Mouse (Mus musculus) kidney, embryonic 16.5 days (tissue): ENCODE measurements around the gene Ap2a1. TPM values are rescaled to one million over a fixed set of nuclear protein-coding genes. Genes with fewer than 3 reads are reported as not detected.

ENCODE experiments used
- ATAC-seq: fragments of 200-750 bp; cut with Nextera tagmentation; 2 replicates; pipeline ENCODE4 v1.8.0; 2017; ENCODE audit warnings: moderate TSS enrichment; ENCODE audit not compliant: low FRiP score, low TSS enrichment
- H3K27ac ChIP-seq: fragments of 300-500 bp; sonication (generic); 2 replicates; pipeline ENCODE4 v1.5.1; 2014; ENCODE audit warnings: low read length
- H3K27me3 ChIP-seq: fragments of 300-500 bp; sonication (generic); 2 replicates; pipeline ENCODE4 v1.6.1; 2014; ENCODE audit warnings: low read length, control low read depth, mixed read lengths; ENCODE audit not compliant: insufficient read depth
- H3K36me3 ChIP-seq: fragments of 300-500 bp; sonication (generic); 2 replicates; pipeline ENCODE4 v1.6.1; 2014; ENCODE audit warnings: low read length, control low read depth, mixed read lengths; ENCODE audit not compliant: insufficient read depth
- H3K4me1 ChIP-seq: fragments of 300-500 bp; sonication (generic); 2 replicates; pipeline ENCODE4 v1.6.1; 2014; ENCODE audit warnings: low read length, control low read depth, mixed read lengths; ENCODE audit not compliant: insufficient read depth
- H3K4me2 ChIP-seq: fragments of 300-500 bp; sonication (generic); replicated peaks from 2 replicates; pipeline ENCODE4 v1.6.1; 2014; ENCODE audit warnings: low read depth, low read length
- H3K4me3 ChIP-seq: fragments of 300-500 bp; sonication (generic); 2 replicates; pipeline ENCODE4 v1.5.1; 2014; ENCODE audit warnings: mild to moderate bottlenecking, low read length
- H3K9ac ChIP-seq: fragments of 300-500 bp; sonication (generic); replicated peaks from 2 replicates; pipeline ENCODE4 v1.6.1; 2014; ENCODE audit warnings: low read length
- H3K9me3 ChIP-seq: fragments of 300-500 bp; sonication (generic); 2 replicates; pipeline ENCODE4 v1.6.1; 2016; ENCODE audit warnings: low read length, control low read depth
- WGBS: fragments of 180-500 bp; shearing (Covaris S2); extraction: QIAGEN DNeasy Blood & Tissue Kit; methylation state at CpG from one replicate; pipeline ENCODE4 v1.1.7; 2014; 5-methylcytosine and 5-hydroxymethylcytosine counted together
- polyA plus RNA-seq: library from polyadenylated mRNA; unstranded; fragments of >200 nt; fragmentation: Nextera tagmentation; extraction: Ambion mirVana; gene quantifications from 2 replicates; pipeline ENCODE4 v1.2.1, GENCODE M21; 2015

Gene Ap2a1
- polyA plus RNA-seq, 1 experiment from 2014 or later, result 72.9 TPM

- Histone ChIP-seq H3K27ac (peak within 1 kb of the TSS; percentile 100), H3K4me1 (peaks cover 41% of the 10 kb centered on the region)
- ATAC-seq, result peak; percentile 94
These were observed 59.4 kb downstream of the Ap2a1 start, which contains the start of gene Ptov1 for GRCm38 (mm10) chr7:44869697-44870528. Gene Ptov1, minus strand, starts transcription at chr7:44869788.

GRCm38 (mm10) chr7:44868919-44869696, 60.2 kb downstream of the Ap2a1 start:
- no peaks in the 10 kb centered on the region for H3K27me3 ChIP-seq
- H3K4me1 ChIP-seq, result peaks cover 47% of the 10 kb centered on the region
- WGBS, result under 1% methylated on average over 68 of the region's 108 CpGs
- peak overlapping the region; percentile 100 for H3K9ac ChIP-seq
- H3K9me3 ChIP-seq, result no peaks in the 10 kb centered on the region
- H3K4me3 ChIP-seq, result peak overlapping the region; percentile 71
- H3K4me2 ChIP-seq, result peak overlapping the region; percentile 91
- peak; percentile 69 for ATAC-seq
- H3K36me3 ChIP-seq, result peaks cover 13% of the 10 kb centered on the region
- peak overlapping the region; percentile 100 for H3K27ac ChIP-seq

More at GRCm38 (mm10) chr7:44869697-44870528, 59.4 kb downstream of the Ap2a1 start, which contains the start of gene Ptov1:
- peak within 1 kb of the TSS; percentile 91 for H3K4me2 ChIP-seq
- no peaks in the 10 kb centered on the region for H3K27me3 ChIP-seq
- H3K9ac ChIP-seq, result peak within 1 kb of the TSS; percentile 100
- 5% methylated on average over 29 of the region's 29 CpGs for WGBS
- peak within 1 kb of the TSS; percentile 71 for H3K4me3 ChIP-seq
- peaks cover 5% of the 10 kb centered on the region; the same call in 1 of the 2 replicates for H3K36me3 ChIP-seq
- no peaks in the 10 kb centered on the region for H3K9me3 ChIP-seq

GRCm38 (mm10) chr7:44868465-44868864, 60.8 kb downstream of the Ap2a1 start:
- Histone ChIP-seq H3K9me3 (no peaks in the 10 kb centered on the region), H3K4me3 (peak overlapping the region; percentile 71), H3K4me1 (peaks cover 47% of the 10 kb centered on the region), H3K27me3 (no peaks in the 10 kb centered on the region), H3K27ac (peak overlapping the region; percentile 100), H3K4me2 (peak overlapping the region; percentile 91), H3K9ac (peak overlapping the region; percentile 100), H3K36me3 (peaks cover 19% of the 10 kb centered on the region)
- WGBS, result 5% methylated on average over 16 of the region's 16 CpGs
- ATAC-seq, result no peak

- WGBS, result 23% methylated on average over 9 of the region's 9 CpGs
- ATAC-seq, result no peak
These were observed 61.5 kb downstream of the Ap2a1 start for GRCm38 (mm10) chr7:44867802-44868201.

GRCm38 (mm10) chr7:44867010-44867702, 62.1 kb downstream of the Ap2a1 start:
- Histone ChIP-seq H3K9me3 (no peaks in the 10 kb centered on the region), H3K27me3 (no peaks in the 10 kb centered on the region), H3K4me3 (peak overlapping the region; percentile 71), H3K4me2 (peak overlapping the region; percentile 91), H3K9ac (peak overlapping the region; percentile 100), H3K36me3 (peaks cover 33% of the 10 kb centered on the region), H3K27ac (peak overlapping the region; percentile 46), H3K4me1 (peaks cover 47% of the 10 kb centered on the region)
- 25% methylated on average over 19 of the region's 19 CpGs for WGBS
- no peak for ATAC-seq

More at GRCm38 (mm10) chr7:44867802-44868201, 61.5 kb downstream of the Ap2a1 start:
- Histone ChIP-seq H3K36me3 (peaks cover 26% of the 10 kb centered on the region), H3K27ac (peak overlapping the region; percentile 100; the same call in 1 of the 2 replicates), H3K9me3 (no peaks in the 10 kb centered on the region), H3K4me1 (peaks cover 47% of the 10 kb centered on the region), H3K4me2 (peak overlapping the region; percentile 91), H3K27me3 (no peaks in the 10 kb centered on the region), H3K4me3 (peak overlapping the region; percentile 71), H3K9ac (peak overlapping the region; percentile 100)

- Histone ChIP-seq H3K4me3 (peak overlapping the region; percentile 71; the same call in 1 of the 2 replicates), H3K4me1 (peaks cover 47% of the 10 kb centered on the region), H3K36me3 (peaks cover 38% of the 10 kb centered on the region), H3K4me2 (peak overlapping the region; percentile 91), H3K9me3 (no peaks in the 10 kb centered on the region), H3K27me3 (no peaks in the 10 kb centered on the region), H3K27ac (peak overlapping the region; percentile 46), H3K9ac (peak overlapping the region; percentile 100)
- 25% methylated on average over 15 of the region's 15 CpGs for WGBS
- no peak for ATAC-seq
These were observed 62.9 kb downstream of the Ap2a1 start for GRCm38 (mm10) chr7:44866276-44867009.

GRCm38 (mm10) chr7:44864595-44865542, 64.4 kb downstream of the Ap2a1 start:
- Histone ChIP-seq H3K4me1 (peaks cover 47% of the 10 kb centered on the region), H3K36me3 (peaks cover 40% of the 10 kb centered on the region), H3K4me2 (no peak overlapping the region), H3K9me3 (no peaks in the 10 kb centered on the region), H3K4me3 (no peak overlapping the region), H3K27me3 (no peaks in the 10 kb centered on the region), H3K9ac (no peak overlapping the region), H3K27ac (no peak overlapping the region; the same call in 1 of the 2 replicates)
- ATAC-seq, result no peak
- 77% methylated on average over 24 of the region's 24 CpGs for WGBS

- 84% methylated on average over 11 of the region's 11 CpGs for WGBS
- Histone ChIP-seq H3K9me3 (no peaks in the 10 kb centered on the region), H3K27me3 (no peaks in the 10 kb centered on the region), H3K4me3 (no peak overlapping the region), H3K4me1 (peaks cover 47% of the 10 kb centered on the region), H3K4me2 (no peak overlapping the region), H3K27ac (no peak overlapping the region), H3K9ac (no peak overlapping the region), H3K36me3 (peaks cover 40% of the 10 kb centered on the region)
- ATAC-seq, result no peak
These were observed 65.3 kb downstream of the Ap2a1 start for GRCm38 (mm10) chr7:44863982-44864494.
